Mouse (Mus musculus): ENCODE measurements around the gene Ddn.

- no peak for TF ChIP-seq CTCF (IDR thresholded peaks at IDR 0.05; ENCODE audit: borderline replicate concordance, insufficient read depth, low read depth, low read length)
- TF ChIP-seq POLR2A (IDR thresholded peaks at IDR 0.05; ENCODE audit: borderline replicate concordance, insufficient read depth, low read length), result no peak
Measured at GRCm38 (mm10) chr15:98846140-98846539, 36.9 kb upstream of the Ddn start.
